Mouse (Mus musculus): ENCODE data around the gene Adm2.
A peak's percentile ranks its signal among the peaks of the same experiment; 100 is the strongest.

Gene Adm2

GRCm38 (mm10) chr15:89322670-89323522 is at the start of gene Adm2:
Adm2 (plus strand) TSS chr15:89322720.
- DNase-seq: peak; percentile 30

GRCm38 (mm10) chr15:89275497-89275896 is 47.0 kb upstream of the Adm2 start:
- DNase-seq: no peak

- DNase-seq: no peak
Observed at GRCm38 (mm10) chr15:89277366-89277765, 45.2 kb upstream of the Adm2 start.

- no peak for DNase-seq
Observed at GRCm38 (mm10) chr15:89282546-89282945, 40.0 kb upstream of the Adm2 start.

- DNase-seq: no peak
Observed at GRCm38 (mm10) chr15:89284094-89284493, 38.4 kb upstream of the Adm2 start.

GRCm38 (mm10) chr15:89285004-89285403 is 37.5 kb upstream of the Adm2 start:
- DNase-seq: no peak

- DNase-seq: no peak
Observed at GRCm38 (mm10) chr15:89285478-89285877, 37.0 kb upstream of the Adm2 start.

- no peak for DNase-seq
Observed at GRCm38 (mm10) chr15:89286114-89286513, 36.4 kb upstream of the Adm2 start.

- DNase-seq: no peak
Observed at GRCm38 (mm10) chr15:89286582-89286981, 35.9 kb upstream of the Adm2 start.

GRCm38 (mm10) chr15:89288227-89288767 is 34.2 kb upstream of the Adm2 start:
- no peak for DNase-seq

GRCm38 (mm10) chr15:89289455-89289854 is 33.1 kb upstream of the Adm2 start:
- no peak for DNase-seq

- DNase-seq: no peak
Observed at GRCm38 (mm10) chr15:89291521-89291920, 31.0 kb upstream of the Adm2 start.

- DNase-seq: no peak
Observed at GRCm38 (mm10) chr15:89292795-89293194, 29.7 kb upstream of the Adm2 start.

GRCm38 (mm10) chr15:89293778-89294177 is 28.7 kb upstream of the Adm2 start:
- DNase-seq: no peak

GRCm38 (mm10) chr15:89295580-89296165 is 26.8 kb upstream of the Adm2 start:
- no peak for DNase-seq

GRCm38 (mm10) chr15:89296465-89296864 is 26.1 kb upstream of the Adm2 start:
- DNase-seq: no peak

GRCm38 (mm10) chr15:89297695-89298094 is 24.8 kb upstream of the Adm2 start:
- no peak for DNase-seq

GRCm38 (mm10) chr15:89300180-89300579 is 22.3 kb upstream of the Adm2 start:
- DNase-seq: no peak

GRCm38 (mm10) chr15:89300600-89300999 is 21.9 kb upstream of the Adm2 start:
- no peak for DNase-seq

GRCm38 (mm10) chr15:89305966-89306365 is 16.6 kb upstream of the Adm2 start:
- no peak for DNase-seq

- DNase-seq: no peak
Observed at GRCm38 (mm10) chr15:89307461-89307860, 15.1 kb upstream of the Adm2 start.

- no peak for DNase-seq
Observed at GRCm38 (mm10) chr15:89308406-89309139, 13.9 kb upstream of the Adm2 start.

GRCm38 (mm10) chr15:89309962-89310498 is 12.5 kb upstream of the Adm2 start:
- DNase-seq: no peak
